Mouse (Mus musculus) left cerebral cortex, adult 2 months (tissue): ENCODE results near the gene Ptprt. TPM values are rescaled to one million over a fixed set of nuclear protein-coding genes. Genes with fewer than 3 reads are reported as not detected.

Experiments
- DNase-seq, 2 experiments: peaks; one replicate each; pipeline ENCODE4 v3.0.0; 2021 to 2022; ENCODE audit warnings: low spot score in 2 of 2, mixed read lengths in 1 of 2; ENCODE audit errors: extremely low spot score in 1 of 2
- H3K27ac ChIP-seq: fragments of 200-600 bp; 2 replicates; pipeline ENCODE4 v1.8.1; 2022
- H3K4me3 ChIP-seq: fragments of 200-600 bp; 2 replicates; pipeline ENCODE4 v1.8.1; 2022
- CTCF ChIP-seq: fragments of 200-600 bp; IDR thresholded peaks from 2 replicates; pipeline ENCODE4 v1.8.1; 2022; ENCODE audit warnings: antibody characterized with exemption, mild to moderate bottlenecking, moderate library complexity
- intact Hi-C: fragments of 180-260 bp; cut with DNase I; formaldehyde crosslinking; loops from one replicate; pipeline ENCODE4 v1.15.1; 2025
- total RNA-seq, 2 experiments: library from RNA; stranded (reverse); gene quantifications; 2 replicates each; pipeline ENCODE4 v1.2.3; 2021

Gene Ptprt
- total RNA-seq, 2 experiments from 2014 or later, result 101 to 103 TPM

DNA sequence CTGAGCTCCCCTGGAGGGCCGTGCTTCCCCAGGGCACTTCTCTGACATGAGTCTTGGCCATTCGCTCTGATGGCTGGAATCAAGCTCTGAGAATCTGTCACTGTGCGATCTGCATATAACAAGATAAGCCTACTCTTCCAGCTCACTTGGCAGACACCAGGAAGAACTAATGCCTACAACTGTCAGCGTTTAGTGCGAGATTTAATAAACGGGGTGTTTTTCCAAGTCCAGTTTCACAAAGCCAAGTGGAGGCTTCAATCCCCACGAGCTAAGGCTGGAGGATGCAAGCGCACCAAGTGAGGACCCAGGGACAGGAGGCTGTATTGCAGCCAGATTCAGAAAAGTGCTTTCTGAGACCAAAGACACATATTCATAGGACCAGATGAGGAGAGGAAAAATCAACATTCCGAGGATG lies 161.4 kb downstream of the Ptprt start:
- intact Hi-C loops, result no loop called here
- no peak overlapping the region for H3K27ac ChIP-seq
- no peak overlapping the region for H3K4me3 ChIP-seq
- TF ChIP-seq CTCF, result no peak
- DNase-seq, result no peak

- intact Hi-C loops, result no loop called here
- H3K27ac ChIP-seq, result no peak overlapping the region
- H3K4me3 ChIP-seq, result no peak overlapping the region
- TF ChIP-seq CTCF, result no peak
- no peak for DNase-seq
These were observed 162.8 kb downstream of the Ptprt start for GRCm38 (mm10) chr2:162498191-162498590.

GRCm38 (mm10) chr2:162484036-162484435 lies 176.9 kb downstream of the Ptprt start:
- no peak for TF ChIP-seq CTCF
- H3K27ac ChIP-seq, result no peak overlapping the region
- H3K4me3 ChIP-seq, result no peak overlapping the region
- DNase-seq, result no peak
- intact Hi-C loops, result no loop called here

DNA sequence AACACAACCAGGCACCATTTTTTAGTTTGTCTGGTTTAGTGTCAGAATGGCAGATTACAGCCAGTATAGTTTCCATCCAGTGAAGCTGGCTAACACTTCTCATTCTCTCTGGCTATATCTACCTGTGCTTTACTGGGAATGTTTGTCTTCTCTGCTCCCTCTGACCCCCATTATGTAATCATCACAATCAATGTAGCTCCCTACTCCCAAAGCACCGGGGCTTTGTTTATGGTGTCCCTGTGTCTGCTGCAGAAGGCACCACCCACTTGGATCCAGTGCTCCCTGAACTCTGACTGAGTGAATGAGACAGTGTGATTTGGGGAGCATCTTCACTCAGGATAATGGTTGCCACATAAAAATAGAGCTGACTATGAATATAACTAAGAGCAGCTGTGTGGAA lies 217.8 kb downstream of the Ptprt start:
- TF ChIP-seq CTCF, result no peak
- no peak for DNase-seq
- intact Hi-C loops, result no loop called here
- H3K4me3 ChIP-seq, result no peak overlapping the region
- no peak overlapping the region for H3K27ac ChIP-seq

DNA sequence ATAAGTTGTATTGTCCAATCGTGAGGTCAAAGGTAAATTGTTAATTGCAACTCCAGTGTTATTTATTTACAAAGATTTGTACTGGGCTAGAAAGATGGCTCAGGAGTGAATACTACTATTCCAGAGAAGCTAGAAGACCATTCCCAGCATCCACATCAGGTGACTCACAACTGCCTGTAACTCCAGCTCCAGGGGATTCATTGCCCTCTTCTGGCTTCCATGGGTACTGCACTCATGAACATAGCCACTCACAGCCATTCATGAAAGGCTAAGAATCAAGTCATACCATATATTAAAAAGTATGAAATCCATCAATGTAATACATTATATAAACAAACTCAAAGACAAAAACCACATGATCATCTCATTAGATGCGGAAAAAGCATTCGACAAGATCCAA lies 224.3 kb downstream of the Ptprt start:
- no peak for DNase-seq
- intact Hi-C loops, result no loop called here
- peak; percentile 44 for TF ChIP-seq CTCF
- Histone ChIP-seq H3K4me3 (no peak overlapping the region), H3K27ac (no peak overlapping the region)

DNA sequence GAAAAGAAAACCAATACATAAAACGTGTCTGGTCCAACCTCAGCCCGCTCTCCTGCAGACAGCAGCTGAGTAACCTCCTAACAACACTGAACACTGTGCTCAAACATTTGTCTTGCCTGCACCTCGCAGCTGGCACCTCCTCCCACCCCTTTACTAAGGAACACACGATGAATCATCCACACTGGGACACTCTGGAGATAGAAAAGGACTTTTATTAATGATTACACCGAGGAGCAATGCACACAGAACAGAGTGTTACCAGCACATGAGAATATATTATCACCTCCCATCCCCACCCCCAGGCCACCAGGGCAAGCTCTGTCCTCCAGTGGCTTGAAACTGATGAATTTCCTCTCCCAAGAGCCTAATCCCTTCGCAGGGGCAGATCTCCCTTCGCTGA lies 230.8 kb downstream of the Ptprt start:
- no peak overlapping the region; the same call in 1 of the 2 replicates for H3K27ac ChIP-seq
- no peak for TF ChIP-seq CTCF
- intact Hi-C loops, result no loop called here
- DNase-seq, result peak; percentile 44 to 57
- no peak overlapping the region for H3K4me3 ChIP-seq

DNA sequence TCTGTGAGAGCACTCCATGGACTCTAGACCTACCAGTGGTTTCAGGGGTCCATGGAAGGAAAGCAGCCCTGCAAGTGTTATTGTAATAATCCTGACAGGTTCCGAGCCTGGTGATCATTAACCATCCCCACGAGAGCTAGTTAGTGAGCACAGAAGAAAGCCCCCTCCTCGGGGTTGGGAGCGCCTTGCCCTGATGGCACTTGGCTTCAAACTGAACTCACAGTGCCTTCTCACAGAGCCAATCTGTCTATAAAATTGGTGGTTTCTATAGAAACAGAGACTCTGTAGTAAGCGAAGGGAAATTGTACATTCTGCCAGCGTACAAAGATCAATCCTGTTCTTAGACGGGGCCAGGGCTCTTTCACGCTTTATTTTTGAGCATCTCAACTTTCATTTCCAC lies 234.8 kb downstream of the Ptprt start:
- no peak for DNase-seq
- no peak for TF ChIP-seq CTCF
- intact Hi-C loops, result no loop called here
- Histone ChIP-seq H3K27ac (no peak overlapping the region), H3K4me3 (no peak overlapping the region)

DNA sequence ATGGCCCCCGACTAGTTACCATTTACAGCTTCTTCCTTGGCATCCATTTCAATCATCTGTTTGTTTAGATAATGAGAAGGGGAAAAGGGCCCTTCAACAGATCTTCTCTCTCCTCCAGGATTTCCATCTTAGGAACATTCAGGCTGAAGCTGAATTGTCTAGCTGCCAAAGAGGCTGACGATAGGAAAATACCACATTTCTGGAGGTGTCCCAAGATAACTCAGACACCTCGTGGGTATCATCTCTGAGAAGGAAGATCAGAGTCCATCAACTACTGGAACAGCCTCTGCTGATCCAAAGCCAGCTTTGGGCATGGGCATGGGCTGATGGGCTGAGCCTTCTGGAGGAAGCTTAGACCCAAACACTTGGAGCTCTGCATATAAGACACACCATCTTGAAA lies 242.8 kb downstream of the Ptprt start:
- DNase-seq, result no peak
- no peak for TF ChIP-seq CTCF
- H3K4me3 ChIP-seq, result no peak overlapping the region
- no peak overlapping the region for H3K27ac ChIP-seq
- intact Hi-C loops, result no loop called here

DNA sequence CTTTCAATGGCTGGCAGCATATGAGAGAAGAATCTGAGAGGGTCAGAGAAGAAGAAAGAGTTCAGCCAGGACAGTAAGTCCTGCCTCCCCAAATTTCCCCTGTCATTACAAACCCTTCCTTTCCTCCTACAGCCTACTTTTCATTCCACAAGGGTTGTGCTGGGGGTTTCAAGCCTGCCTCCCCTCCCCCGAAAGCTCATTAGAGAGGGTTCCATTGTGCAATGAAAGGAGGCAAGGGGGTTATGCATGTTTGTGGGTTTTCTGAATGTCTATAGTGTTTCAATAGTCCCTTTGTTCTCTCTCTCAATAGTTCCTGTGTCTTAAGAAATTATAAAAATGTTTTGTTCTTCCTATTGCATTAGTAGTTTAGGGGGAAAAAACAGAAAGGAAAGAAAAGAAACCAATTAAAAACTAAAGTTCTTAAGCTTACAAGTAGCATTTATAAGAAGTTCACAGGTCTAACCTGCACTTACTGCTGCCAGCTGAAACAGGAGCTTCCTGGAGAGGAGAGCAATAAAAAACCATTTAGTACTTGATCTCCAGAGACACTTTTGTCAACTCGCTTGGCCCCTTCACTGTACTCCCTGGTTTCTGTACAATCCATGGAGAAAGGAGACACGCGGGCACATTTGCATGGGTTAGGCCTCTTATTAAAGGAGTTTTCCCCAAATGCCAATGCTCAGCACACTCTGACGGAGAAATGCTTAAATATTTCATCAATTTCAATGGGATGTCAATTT lies 247.7 kb downstream of the Ptprt start:
- intact Hi-C loops, result no loop called here
- DNase-seq, result no peak
- TF ChIP-seq CTCF, result no peak
- Histone ChIP-seq H3K27ac (peak overlapping the region; percentile 5; the same call in 1 of the 2 replicates), H3K4me3 (no peak overlapping the region)

DNA sequence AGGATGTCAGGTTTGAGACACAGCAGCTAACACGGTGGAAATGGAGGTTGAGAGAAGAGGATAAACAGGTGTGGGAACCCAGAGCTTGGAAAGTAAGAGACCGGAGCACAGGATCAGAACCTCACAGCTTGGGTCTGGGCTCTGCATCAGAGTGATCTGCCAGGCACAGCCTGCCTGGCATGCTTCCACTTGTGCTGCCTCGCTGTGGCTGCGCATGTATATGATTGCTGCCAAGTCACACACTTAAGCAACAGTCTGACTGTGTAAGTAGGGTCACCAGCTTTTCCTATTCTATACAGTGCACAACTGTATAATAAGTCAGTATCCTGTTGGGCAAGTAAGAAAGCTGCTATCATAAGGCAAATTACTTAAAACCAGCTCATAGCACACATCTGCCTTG lies 249.9 kb downstream of the Ptprt start:
- DNase-seq, result no peak
- no peak for TF ChIP-seq CTCF
- intact Hi-C loops, result no loop called here
- Histone ChIP-seq H3K27ac (no peak overlapping the region), H3K4me3 (no peak overlapping the region)

DNA sequence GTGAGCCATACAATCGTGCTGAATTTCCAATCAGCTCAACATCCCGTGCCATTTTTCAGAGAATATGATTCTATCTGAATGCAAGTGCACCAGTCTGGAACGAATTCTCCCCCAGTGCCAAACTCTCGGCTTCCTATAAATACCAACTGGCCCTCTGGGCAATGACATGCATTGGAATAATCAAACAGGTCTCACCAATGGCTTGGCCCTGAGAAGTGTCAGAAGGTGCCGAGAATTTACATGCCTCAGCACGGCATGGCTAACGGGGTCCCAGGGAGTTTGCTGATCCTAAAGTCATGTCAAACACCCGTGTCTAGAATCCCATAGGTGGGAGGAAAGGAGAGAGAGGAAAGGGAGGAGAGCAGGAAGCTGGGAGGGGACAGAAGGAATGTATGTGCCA lies 251.7 kb downstream of the Ptprt start:
- DNase-seq, result no peak
- Histone ChIP-seq H3K27ac (no peak overlapping the region), H3K4me3 (no peak overlapping the region)
- TF ChIP-seq CTCF, result no peak
- intact Hi-C loops, result no loop called here

DNA sequence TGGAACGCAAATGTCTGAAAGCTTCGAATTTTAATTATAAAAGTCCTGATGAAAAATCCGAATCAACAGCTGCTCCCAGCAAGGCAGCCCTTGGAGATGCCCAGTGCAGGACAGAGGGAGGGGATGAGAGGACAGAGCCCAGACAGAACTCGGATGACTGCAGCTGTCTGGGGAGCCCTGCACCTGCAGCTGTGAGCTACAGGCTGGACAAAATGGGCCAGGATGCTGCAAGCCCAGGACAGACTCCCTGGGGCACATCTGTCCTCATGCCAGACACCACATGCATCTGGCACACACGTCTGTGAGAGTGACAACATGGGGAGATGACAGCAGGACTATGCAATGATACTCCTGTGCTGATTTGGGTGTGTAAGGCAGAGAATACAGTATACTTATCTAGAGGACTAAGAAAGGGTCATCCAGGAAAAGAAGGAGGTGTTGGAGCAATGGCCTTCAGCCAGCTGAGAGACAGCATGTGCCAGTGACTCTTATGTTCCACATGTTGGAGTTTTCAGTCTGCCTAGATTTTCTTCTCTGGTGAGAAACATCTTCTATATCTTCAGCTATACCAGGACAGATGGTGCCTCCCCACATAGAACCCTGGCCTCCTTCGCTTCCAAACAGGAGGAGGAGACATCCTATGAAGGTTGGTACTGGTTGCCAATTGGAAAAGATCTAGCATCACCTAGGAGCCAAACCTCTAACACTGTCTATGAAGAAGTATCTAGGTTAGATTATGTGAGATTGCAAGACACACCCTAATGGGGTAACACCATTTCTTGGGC lies 259.4 kb downstream of the Ptprt start:
- no peak overlapping the region for H3K27ac ChIP-seq
- intact Hi-C loops, result no loop called here
- H3K4me3 ChIP-seq, result no peak overlapping the region
- no peak for DNase-seq
- no peak for TF ChIP-seq CTCF
